Mouse (Mus musculus) forebrain, postnatal 0 days (tissue): ENCODE data around the gene Ptch2. TPM values are rescaled to one million over a fixed set of nuclear protein-coding genes. Genes with fewer than 3 reads are reported as not detected.

Experiments
- ATAC-seq: fragments of 200-750 bp; cut with Nextera tagmentation; 2 replicates; pipeline ENCODE4 v1.8.0; 2017; ENCODE audit warnings: mild to moderate bottlenecking, moderate library complexity
- DNase-seq: peaks from one replicate; pipeline ENCODE4 v3.0.0-alpha.2; 2015
- H3K27ac ChIP-seq: fragments of 300-500 bp; sonication (generic); 2 replicates; pipeline ENCODE4 v1.5.1; 2014; ENCODE audit warnings: low read depth, mild to moderate bottlenecking, antibody characterized with exemption, low read length, moderate library complexity, mixed read lengths
- H3K27me3 ChIP-seq: fragments of 300-500 bp; sonication (generic); 2 replicates; pipeline ENCODE4 v1.6.1; 2014; ENCODE audit warnings: mild to moderate bottlenecking, low read length, mixed read lengths; ENCODE audit not compliant: insufficient read depth
- H3K36me3 ChIP-seq: fragments of 300-500 bp; sonication (generic); 2 replicates; pipeline ENCODE4 v1.6.1; 2014; ENCODE audit warnings: mild to moderate bottlenecking, moderate library complexity; ENCODE audit not compliant: insufficient read depth
- H3K4me1 ChIP-seq: fragments of 300-500 bp; sonication (generic); 2 replicates; pipeline ENCODE4 v1.6.1; 2014; ENCODE audit warnings: antibody characterized with exemption; ENCODE audit not compliant: insufficient read depth
- H3K4me2 ChIP-seq: fragments of 300-500 bp; sonication (generic); 2 replicates; pipeline ENCODE4 v1.6.1; 2014; ENCODE audit warnings: low read depth, mild to moderate bottlenecking, moderate library complexity
- H3K4me3 ChIP-seq: fragments of 300-500 bp; sonication (generic); 2 replicates; pipeline ENCODE4 v1.5.1; 2014; ENCODE audit warnings: low read depth, low read length, mixed read lengths
- H3K9ac ChIP-seq: fragments of 300-500 bp; sonication (generic); 2 replicates; pipeline ENCODE4 v1.6.1; 2014; ENCODE audit warnings: mild to moderate bottlenecking
- H3K9me3 ChIP-seq: fragments of 300-500 bp; sonication (generic); 2 replicates; pipeline ENCODE4 v1.6.1; 2016; ENCODE audit warnings: low read length
- CTCF ChIP-seq: sonication (generic); IDR thresholded peaks from 2 replicates; pipeline ENCODE4 v1.5.1; 2016; ENCODE audit warnings: antibody characterized with exemption, control low read depth, low read depth
- WGBS: fragments of 180-500 bp; shearing (Covaris S2); extraction: QIAGEN DNeasy Blood & Tissue Kit; methylation state at CpG from one replicate; pipeline ENCODE4 v1.1.7; 2014; 5-methylcytosine and 5-hydroxymethylcytosine counted together
- polyA plus RNA-seq: library from polyadenylated mRNA; unstranded; fragments of >200 nt; fragmentation: Nextera tagmentation; extraction: Ambion mirVana; gene quantifications from 2 replicates; pipeline ENCODE4 v1.2.1, GENCODE M21; 2015
- total RNA-seq: library from RNA; depleted of rRNA; stranded (reverse); fragments of >200 nt; gene quantifications from 2 replicates; pipeline ENCODE4 v1.2.3, GENCODE M21; 2014

The Ptch2 gene
- total and polyA plus RNA-seq, 2 experiments from 2014 or later, result 1.9 to 8.6 TPM

GRCm38 (mm10) chr4:117123546-117124217 lies 27.8 kb downstream of the Ptch2 start:
- no peaks in the 10 kb centered on the region for H3K9me3 ChIP-seq
- ATAC-seq, result no peak
- DNase-seq, result no peak
- no peaks in the 10 kb centered on the region for H3K27me3 ChIP-seq
- no peak for TF ChIP-seq CTCF
- no peak overlapping the region for H3K9ac ChIP-seq
- peaks cover 14% of the 10 kb centered on the region for H3K4me1 ChIP-seq
- peaks cover 8% of the 10 kb centered on the region for H3K36me3 ChIP-seq
- H3K4me3 ChIP-seq, result no peak overlapping the region
- no peak overlapping the region for H3K27ac ChIP-seq
- 88% methylated on average over 7 of the region's 9 CpGs for WGBS
- H3K4me2 ChIP-seq, result no peak overlapping the region

DNA sequence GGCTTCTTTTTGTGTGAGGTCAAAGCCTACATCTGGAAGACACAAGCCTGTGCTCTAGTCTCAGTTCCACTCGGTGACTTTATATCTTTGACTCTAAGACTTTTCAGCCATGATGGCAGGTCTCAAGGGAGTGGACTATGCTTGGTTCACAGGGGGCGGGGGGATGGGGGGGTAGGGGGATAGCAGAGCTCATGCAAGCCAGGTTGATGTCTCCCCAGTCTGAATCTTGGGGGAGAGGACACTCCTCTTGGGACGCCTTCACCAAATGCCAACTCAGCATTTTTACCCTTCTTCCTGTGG lies 28.3 kb downstream of the Ptch2 start:
- peaks cover 11% of the 10 kb centered on the region for H3K36me3 ChIP-seq
- DNase-seq, result no peak
- H3K4me2 ChIP-seq, result no peak overlapping the region
- no peaks in the 10 kb centered on the region for H3K27me3 ChIP-seq
- H3K9me3 ChIP-seq, result no peaks in the 10 kb centered on the region
- no peak overlapping the region for H3K27ac ChIP-seq
- no peak for TF ChIP-seq CTCF
- no peak overlapping the region for H3K4me3 ChIP-seq
- ATAC-seq, result no peak
- no peak overlapping the region for H3K9ac ChIP-seq
- H3K4me1 ChIP-seq, result peaks cover 14% of the 10 kb centered on the region
- 88% methylated on average over 3 of the region's 3 CpGs for WGBS

DNA sequence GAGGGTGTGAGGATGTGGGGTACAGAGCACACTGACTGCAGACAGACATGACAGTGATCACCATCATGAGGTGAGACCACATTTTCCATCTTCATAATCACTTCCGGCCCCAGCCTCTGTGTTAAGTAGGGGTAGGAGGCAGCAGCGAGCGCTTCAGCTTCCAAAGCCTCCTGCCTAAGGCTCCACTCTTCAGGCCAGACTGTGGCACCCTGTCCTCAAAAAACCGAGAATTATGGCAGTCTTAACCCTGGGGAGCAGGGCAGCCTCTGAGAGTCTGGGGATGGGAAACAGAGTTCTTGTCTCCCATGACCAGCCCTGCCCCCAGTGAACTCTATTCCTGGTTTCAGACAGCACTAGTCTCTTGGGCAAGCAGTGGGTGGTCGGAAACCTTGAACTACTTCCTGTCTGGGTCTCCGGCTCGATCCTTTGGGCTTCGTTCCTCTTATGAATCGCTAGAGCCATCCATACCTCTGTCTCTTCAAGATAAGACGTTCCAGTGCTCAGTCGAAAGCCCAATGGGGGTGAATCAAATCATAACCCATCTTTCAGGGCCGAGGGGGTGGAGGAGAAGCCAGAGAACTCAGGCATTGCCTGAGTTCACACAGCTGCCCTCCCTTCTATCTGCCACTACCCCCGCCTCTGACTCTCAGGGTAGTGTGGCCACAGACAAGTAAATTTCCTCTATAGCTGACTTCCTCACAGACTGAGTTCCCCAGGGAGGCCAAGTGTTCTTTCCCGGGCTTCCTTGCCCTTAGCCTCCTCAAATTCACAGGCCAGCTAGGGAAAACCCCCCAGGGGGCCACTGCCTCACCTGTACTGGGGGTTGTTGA lies 28.9 kb downstream of the Ptch2 start:
- Histone ChIP-seq H3K27me3 (no peaks in the 10 kb centered on the region), H3K4me3 (no peak overlapping the region), H3K9me3 (no peaks in the 10 kb centered on the region), H3K27ac (peak overlapping the region; percentile 72), H3K4me2 (0 out of 2 replicates have a peak overlapping the region, but pooled peaks have one; percentile 1), H3K36me3 (peaks cover 15% of the 10 kb centered on the region), H3K9ac (peak overlapping the region; percentile 44), H3K4me1 (peaks cover 14% of the 10 kb centered on the region)
- no peak for DNase-seq
- WGBS, result 77% methylated on average over 14 of the region's 14 CpGs
- no peak for ATAC-seq
- TF ChIP-seq CTCF, result no peak

- Histone ChIP-seq H3K27me3 (no peaks in the 10 kb centered on the region), H3K9ac (peak within 1 kb of the TSS; percentile 44), H3K27ac (peak within 1 kb of the TSS; percentile 72), H3K4me1 (peaks cover 14% of the 10 kb centered on the region), H3K36me3 (peaks cover 22% of the 10 kb centered on the region), H3K9me3 (no peaks in the 10 kb centered on the region), H3K4me3 (no peak within 1 kb of the TSS), H3K4me2 (peak within 1 kb of the TSS; percentile 1; the same call in 1 of the 2 replicates)
- TF ChIP-seq CTCF, result no peak
- DNase-seq (peak; percentile 83), ATAC-seq (peak; percentile 49)
- 22% methylated on average over 8 of the region's 8 CpGs for WGBS
Measured at GRCm38 (mm10) chr4:117125348-117125909, 29.6 kb downstream of the Ptch2 start, which contains the start of gene Btbd19. TSS of gene Btbd19 (minus strand) at chr4:117125725.

DNA sequence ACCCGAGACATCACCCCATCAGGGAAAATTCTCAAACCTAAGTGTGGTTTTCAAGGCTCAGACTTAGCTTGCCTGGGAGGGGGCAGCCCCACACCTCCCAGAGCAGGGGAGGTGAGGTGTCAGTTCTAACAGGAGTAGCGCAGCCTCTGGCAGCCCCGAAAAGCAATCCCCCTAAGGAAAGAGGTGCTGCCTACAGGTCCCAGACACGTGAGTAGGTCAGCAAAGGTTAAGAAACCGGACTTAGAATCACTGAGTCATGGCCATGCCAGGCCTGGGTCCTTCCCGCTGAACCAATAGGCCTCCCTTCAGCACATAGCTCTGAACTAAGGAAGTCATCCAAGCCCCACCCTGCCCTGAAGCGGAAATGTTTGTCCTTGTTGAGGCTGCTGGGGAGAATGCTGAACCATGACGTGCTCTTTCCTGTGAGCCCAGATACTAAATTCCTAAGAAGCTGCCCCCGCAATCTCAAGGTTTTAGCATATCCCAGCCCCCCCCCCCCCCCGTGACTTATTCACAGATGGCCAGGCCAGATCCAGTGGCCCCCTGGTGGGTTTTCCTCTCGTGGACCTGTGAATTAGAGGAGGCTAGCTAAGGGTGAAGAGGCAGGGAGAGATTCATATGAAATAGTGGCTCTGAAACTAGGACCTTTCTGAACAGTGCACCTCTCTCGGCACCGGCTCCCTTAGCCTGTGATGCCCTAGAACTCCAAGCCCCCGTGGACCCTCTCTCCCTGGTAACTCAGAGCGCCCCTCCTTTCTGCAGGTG lies 30.2 kb downstream of the Ptch2 start:
- peak; percentile 8; the same call in 1 of the 2 replicates for ATAC-seq
- peak overlapping the region; percentile 44 for H3K9ac ChIP-seq
- H3K9me3 ChIP-seq, result no peaks in the 10 kb centered on the region
- H3K4me3 ChIP-seq, result no peak overlapping the region
- no peak overlapping the region for H3K4me2 ChIP-seq
- H3K4me1 ChIP-seq, result peaks cover 14% of the 10 kb centered on the region
- DNase-seq, result no peak
- 50% methylated on average over 15 of the region's 15 CpGs for WGBS
- H3K27me3 ChIP-seq, result no peaks in the 10 kb centered on the region
- H3K27ac ChIP-seq, result peak overlapping the region; percentile 72
- no peak for TF ChIP-seq CTCF
- peaks cover 24% of the 10 kb centered on the region for H3K36me3 ChIP-seq

GRCm38 (mm10) chr4:117126675-117127290 lies 30.9 kb downstream of the Ptch2 start, which contains the start of gene Tctex1d4:
TSS of gene Tctex1d4 (plus strand) at chr4:117126794.
- ATAC-seq (no peak), DNase-seq (no peak)
- Histone ChIP-seq H3K9me3 (no peaks in the 10 kb centered on the region), H3K4me1 (peaks cover 11% of the 10 kb centered on the region), H3K9ac (peak within 1 kb of the TSS; percentile 44), H3K4me2 (no peak within 1 kb of the TSS), H3K27ac (peak within 1 kb of the TSS; percentile 72), H3K36me3 (peaks cover 24% of the 10 kb centered on the region), H3K27me3 (no peaks in the 10 kb centered on the region), H3K4me3 (no peak within 1 kb of the TSS)
- TF ChIP-seq CTCF, result no peak
- WGBS, result 90% methylated on average over 9 of the region's 9 CpGs
